Mouse (Mus musculus) megakaryocyte progenitor cell, adult 5-6 weeks (primary cell): Measurements from ENCODE around the gene Serpinf2. TPM values are rescaled to one million over a fixed set of nuclear protein-coding genes. Genes with fewer than 3 reads are reported as not detected.

Experiments used
- ATAC-seq: replicated peaks from 2 replicates; pipeline ENCODE4 v1.8.0; 2016; ENCODE audit warnings: mild to moderate bottlenecking, moderate TSS enrichment, inconsistent platforms; ENCODE audit not compliant: poor library complexity
- total RNA-seq, 2 experiments: library from RNA; stranded (forward) in 1 of 2; stranded (reverse) in 1 of 2; fragments of 157-497, 149-512 nt in 1 of 2; fragments of 200-1000 nt in 1 of 2; gene quantifications; 2 replicates each; pipeline versions ENCODE4 v1.2.3 to v1.2.4; 2015 to 2017

Serpinf2 gene
- total RNA-seq, 2 experiments from 2014 or later = 0.20 TPM; not detected in 1

DNA sequence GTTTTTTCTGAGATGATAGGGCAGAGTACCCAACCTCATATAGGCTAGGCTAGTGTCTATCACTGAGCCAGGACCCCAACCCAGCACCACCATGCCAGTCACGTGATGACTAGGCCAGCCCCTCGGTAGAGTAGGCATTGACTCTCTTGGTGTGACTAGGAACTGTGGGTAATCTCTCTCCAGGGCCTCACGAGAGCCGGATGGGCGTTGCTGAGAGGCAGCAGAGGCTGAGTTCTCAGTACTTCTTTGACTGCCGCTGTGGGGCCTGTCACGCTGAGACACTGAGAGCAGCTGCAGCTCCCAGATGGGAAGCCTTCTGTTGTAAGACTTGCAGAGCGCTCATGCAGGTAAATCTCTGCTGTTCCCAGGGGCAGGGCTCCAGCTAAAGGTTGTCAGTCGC lies 39.3 kb downstream of the Serpinf2 start:
- ATAC-seq = no peak

DNA sequence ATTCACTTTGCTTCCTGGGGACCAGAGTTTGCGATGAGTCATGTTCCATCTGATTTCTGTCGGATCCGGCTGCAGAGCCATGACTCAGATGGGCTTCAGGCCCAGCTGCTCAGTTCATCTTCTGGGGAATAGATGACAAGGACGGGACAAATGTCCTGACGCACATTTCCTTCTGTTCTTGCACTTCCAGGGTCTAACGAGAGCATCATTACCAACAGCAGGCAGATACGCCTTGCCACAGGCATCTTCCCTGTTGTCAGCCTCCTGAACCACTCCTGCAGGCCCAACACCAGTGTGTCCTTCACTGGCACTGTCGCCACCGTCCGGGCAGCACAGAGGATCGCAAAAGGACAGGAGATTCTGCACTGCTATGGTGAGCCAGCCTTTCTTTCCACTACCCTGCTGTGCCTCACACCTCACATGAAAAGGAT lies 40.0 kb downstream of the Serpinf2 start:
- ATAC-seq = no peak

DNA sequence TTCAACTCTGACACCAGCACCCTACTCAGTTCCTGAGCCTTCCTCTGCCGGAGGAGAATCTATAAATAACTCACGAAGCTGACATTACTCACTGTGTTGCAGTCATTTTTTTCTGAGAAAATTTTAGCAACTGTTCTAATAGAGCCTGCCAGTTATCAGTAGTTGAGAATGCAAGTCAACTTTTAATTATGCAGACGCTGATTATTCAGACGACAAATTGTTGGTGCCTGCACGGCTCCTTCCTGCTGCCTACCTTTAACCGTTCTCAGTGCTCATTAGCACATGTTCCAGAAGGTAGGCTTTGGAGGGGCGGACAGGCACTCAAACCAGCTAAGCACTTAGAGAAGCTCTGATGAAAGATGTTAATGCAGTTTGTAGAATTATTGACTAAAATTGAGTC lies 41.9 kb downstream of the Serpinf2 start:
- ATAC-seq = no peak

DNA sequence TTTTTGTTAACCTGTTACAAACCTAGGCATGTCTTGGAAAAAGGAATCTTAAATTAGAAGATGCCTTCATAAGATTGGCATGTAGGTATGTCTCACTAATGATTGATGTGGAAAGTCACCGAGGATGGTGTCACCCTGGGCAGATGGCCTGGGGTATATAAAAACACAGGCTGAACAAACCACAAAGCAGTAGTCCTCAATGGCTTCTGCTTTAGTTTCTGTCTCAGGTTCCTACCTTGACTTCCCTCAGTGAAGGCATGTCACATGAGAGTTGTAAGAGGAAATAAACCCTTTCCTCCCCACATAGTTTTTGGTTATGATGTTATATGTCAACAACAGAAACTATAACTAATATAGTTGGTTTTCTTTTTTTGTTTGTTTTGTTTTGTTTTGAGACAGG lies 43.8 kb downstream of the Serpinf2 start:
- no peak for ATAC-seq

DNA sequence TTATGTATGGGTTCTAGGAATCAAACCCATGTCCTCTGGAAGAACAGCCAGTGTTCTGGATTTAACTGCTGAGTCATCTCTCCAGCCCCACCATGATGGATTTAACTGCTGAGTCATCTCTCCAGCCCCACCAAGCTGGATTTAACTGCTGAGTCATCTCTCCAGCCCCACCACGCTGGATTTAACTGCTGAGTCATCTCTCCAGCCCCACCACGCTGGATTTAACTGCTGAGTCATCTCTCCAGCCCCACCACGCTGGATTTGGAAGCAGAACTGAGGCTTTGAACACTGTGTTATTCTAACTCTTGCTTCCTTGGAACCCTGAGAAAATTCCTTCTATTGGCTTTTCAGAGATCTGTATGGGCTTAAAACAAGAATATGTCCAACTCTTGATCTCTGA lies 55.9 kb downstream of the Serpinf2 start:
- peak; percentile 76 for ATAC-seq

Other genes starting within 250 kb of the Serpinf2 start
- gene Dph1, start 248.3 kb downstream of the Serpinf2 start, total RNA-seq (2015) = 3.3 and 7.4 TPM in 2 replicates
- gene Dph1, start 248.3 kb downstream of the Serpinf2 start, total RNA-seq (2017) = 9.2 and 9.5 TPM in 2 replicates
- gene Rtn4rl1, start 245.8 kb downstream of the Serpinf2 start, total RNA-seq (2015) = 0.49 and 1.1 TPM in 2 replicates
- gene Rtn4rl1, start 245.8 kb downstream of the Serpinf2 start, total RNA-seq (2017) = 0.20 and 0.42 TPM in 2 replicates
- 50.1 and 53.0 TPM in 2 replicates for gene Rpa1, start 91.3 kb downstream of the Serpinf2 start, total RNA-seq (2015)
- 176 and 178 TPM in 2 replicates for gene Rpa1, start 91.3 kb downstream of the Serpinf2 start, total RNA-seq (2017)
- gene Smyd4, start 91.2 kb downstream of the Serpinf2 start, total RNA-seq (2015) = 2.2 and 5.1 TPM in 2 replicates
- 13.9 and 21.9 TPM in 2 replicates for gene Smyd4, start 91.2 kb downstream of the Serpinf2 start, total RNA-seq (2017)
- 99.9 and 117 TPM in 2 replicates for gene Serpinf1, start 16.9 kb downstream of the Serpinf2 start, total RNA-seq (2015)
- 70.7 and 92.3 TPM in 2 replicates for gene Serpinf1, start 16.9 kb downstream of the Serpinf2 start, total RNA-seq (2017)
- 7.1 and 8.0 TPM in 2 replicates for gene Wdr81, start 15.1 kb upstream of the Serpinf2 start, total RNA-seq (2015)
- gene Wdr81, start 15.1 kb upstream of the Serpinf2 start, total RNA-seq (2017) = 5.7 and 8.0 TPM in 2 replicates
- 16.3 and 16.5 TPM in 2 replicates for gene Tlcd2, start 22.1 kb upstream of the Serpinf2 start, total RNA-seq (2015)
- 17.9 and 28.3 TPM in 2 replicates for gene Tlcd2, start 22.1 kb upstream of the Serpinf2 start, total RNA-seq (2017)
- 147 and 148 TPM in 2 replicates for gene Prpf8, start 47.2 kb upstream of the Serpinf2 start, total RNA-seq (2015)
- 93.5 and 107 TPM in 2 replicates for gene Prpf8, start 47.2 kb upstream of the Serpinf2 start, total RNA-seq (2017)
- 0.64 TPM in 1 of 2 replicates, not detected in the other for gene Rilp, start 70.5 kb upstream of the Serpinf2 start, total RNA-seq (2015)
- gene Rilp, start 70.5 kb upstream of the Serpinf2 start, total RNA-seq (2017) = 0.24 TPM in 1 of 2 replicates, not detected in the other
- gene Scarf1, start 73.9 kb upstream of the Serpinf2 start, total RNA-seq (2015) = 1.7 and 3.0 TPM in 2 replicates
- gene Scarf1, start 73.9 kb upstream of the Serpinf2 start, total RNA-seq (2017) = 2.4 and 3.7 TPM in 2 replicates
- 8.6 and 12.2 TPM in 2 replicates for gene Slc43a2, start 92.1 kb upstream of the Serpinf2 start, total RNA-seq (2015)
- gene Slc43a2, start 92.1 kb upstream of the Serpinf2 start, total RNA-seq (2017) = 8.9 and 9.9 TPM in 2 replicates
- gene Pitpna, start 148.5 kb upstream of the Serpinf2 start, total RNA-seq (2015) = 166 and 176 TPM in 2 replicates
- gene Pitpna, start 148.5 kb upstream of the Serpinf2 start, total RNA-seq (2017) = 70.3 and 82.4 TPM in 2 replicates
- gene Inpp5k, start 191.4 kb upstream of the Serpinf2 start, total RNA-seq (2015) = 38.1 and 43.0 TPM in 2 replicates
- gene Inpp5k, start 191.4 kb upstream of the Serpinf2 start, total RNA-seq (2017) = 21.9 and 23.7 TPM in 2 replicates
- 11.4 and 12.2 TPM in 2 replicates for gene Myo1c, start 210.9 kb upstream of the Serpinf2 start, total RNA-seq (2015)
- gene Myo1c, start 210.9 kb upstream of the Serpinf2 start, total RNA-seq (2017) = 9.0 and 15.4 TPM in 2 replicates
- 32.0 and 32.6 TPM in 2 replicates for gene Crk, start 239.7 kb upstream of the Serpinf2 start, total RNA-seq (2015)
- gene Crk, start 239.7 kb upstream of the Serpinf2 start, total RNA-seq (2017) = 28.4 and 40.0 TPM in 2 replicates